Mouse (Mus musculus): ENCODE results near the gene Tbc1d5. TPM values are rescaled to one million over a fixed set of nuclear protein-coding genes. Genes with fewer than 3 reads are reported as not detected.

The Tbc1d5 gene
- total RNA-seq, 1 experiment from 2014 or later: 32.5 TPM

DNA sequence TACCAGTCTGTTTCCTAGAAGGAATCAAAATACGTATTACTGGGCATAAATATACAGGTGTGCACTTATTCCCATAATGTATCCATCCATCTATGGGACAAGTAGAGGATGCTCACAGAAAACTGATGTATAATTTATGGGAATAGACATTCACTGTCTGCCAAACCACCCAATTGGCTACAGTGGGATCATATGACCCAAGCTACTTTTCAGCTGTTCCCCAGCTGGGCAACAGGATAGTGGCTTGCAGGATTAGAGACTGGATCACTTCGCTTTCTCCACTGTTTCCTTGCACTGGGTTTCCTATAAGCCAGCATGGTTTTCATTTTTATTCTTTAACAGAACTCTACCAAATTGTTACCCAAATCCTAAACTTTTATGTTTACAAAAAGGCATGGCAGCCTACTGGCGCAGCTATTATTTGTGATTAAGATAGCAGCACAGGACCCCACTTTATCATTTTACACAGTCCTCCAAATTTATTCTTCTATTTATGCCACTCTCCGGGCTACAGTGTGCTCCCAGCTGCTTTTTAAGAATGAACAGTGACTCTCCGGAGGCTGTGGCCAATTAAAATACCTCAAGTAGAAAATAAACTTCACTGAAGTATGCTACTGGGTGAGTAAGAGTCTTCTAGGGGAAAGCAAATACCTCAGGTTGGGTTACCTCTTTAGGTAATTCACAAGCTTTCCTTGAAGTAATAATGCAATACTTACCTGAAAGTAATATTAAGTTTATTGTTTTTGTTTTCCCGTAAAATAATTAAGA lies 270.4 kb downstream of the Tbc1d5 start:
- ATAC-seq (replicated peaks; ENCODE audit: insufficient number of reproducible peaks, low FRiP score, low TSS enrichment, poor library complexity, severe bottlenecking): no peak

DNA sequence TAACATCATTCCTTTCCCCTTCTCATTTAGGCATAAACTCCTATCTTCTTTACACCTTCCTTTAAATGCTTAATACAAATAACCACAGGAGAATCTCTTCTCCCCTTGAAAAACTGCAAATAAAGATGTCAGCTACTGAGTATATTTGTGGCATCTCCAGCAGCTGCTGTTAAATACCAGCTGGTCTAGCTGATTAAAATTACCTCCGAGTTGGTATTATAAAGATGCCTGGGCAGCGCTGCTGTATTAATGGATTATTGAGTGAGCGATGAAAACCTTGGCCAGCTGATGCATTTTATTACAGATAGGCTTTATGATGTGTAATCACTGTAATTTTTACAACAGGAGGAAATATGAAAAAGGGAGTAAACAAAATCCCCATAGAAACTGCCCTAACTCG lies 271.0 kb downstream of the Tbc1d5 start:
- no peak for ATAC-seq (replicated peaks; ENCODE audit: insufficient number of reproducible peaks, low FRiP score, low TSS enrichment, poor library complexity, severe bottlenecking)

DNA sequence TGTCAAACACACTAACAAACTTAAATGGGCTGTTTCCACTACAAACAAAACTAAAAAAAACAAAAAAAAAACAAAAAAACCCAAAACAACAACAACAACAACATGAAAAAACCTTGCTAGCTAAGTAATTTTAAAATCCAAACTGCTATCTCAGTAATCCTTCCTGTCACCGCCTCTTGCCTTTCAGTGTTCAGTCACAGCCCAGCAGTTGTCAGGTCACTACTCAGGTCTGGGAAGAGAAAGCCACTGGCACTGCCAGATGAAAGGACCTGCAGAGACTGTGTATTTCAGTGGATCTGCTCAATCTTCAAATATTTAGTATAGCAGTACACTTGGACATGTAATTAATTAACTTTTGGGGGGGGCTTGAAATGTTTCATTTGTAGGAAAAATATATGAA lies 272.5 kb downstream of the Tbc1d5 start:
- ATAC-seq (replicated peaks; ENCODE audit: insufficient number of reproducible peaks, low FRiP score, low TSS enrichment, poor library complexity, severe bottlenecking): no peak

DNA sequence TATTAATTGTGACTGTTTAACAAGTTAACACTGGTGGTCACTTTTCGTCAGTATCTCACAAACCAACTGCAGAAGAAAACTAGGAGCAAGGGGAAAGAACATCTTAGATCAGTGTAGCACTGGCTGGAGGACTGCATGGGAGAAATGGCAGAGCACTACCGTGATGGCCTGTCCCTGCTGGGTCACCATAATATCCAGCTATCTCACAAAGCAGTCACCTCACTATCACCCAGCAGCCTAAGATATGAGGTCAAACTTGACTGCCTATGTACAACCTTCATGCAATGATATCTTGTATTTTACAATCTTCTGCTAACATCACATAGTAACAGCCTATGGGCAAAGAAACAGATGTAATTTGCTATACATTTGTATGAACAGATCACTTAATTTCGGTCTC lies 274.7 kb downstream of the Tbc1d5 start:
- no peak for ATAC-seq (replicated peaks; ENCODE audit: insufficient number of reproducible peaks, low FRiP score, low TSS enrichment, poor library complexity, severe bottlenecking)

DNA sequence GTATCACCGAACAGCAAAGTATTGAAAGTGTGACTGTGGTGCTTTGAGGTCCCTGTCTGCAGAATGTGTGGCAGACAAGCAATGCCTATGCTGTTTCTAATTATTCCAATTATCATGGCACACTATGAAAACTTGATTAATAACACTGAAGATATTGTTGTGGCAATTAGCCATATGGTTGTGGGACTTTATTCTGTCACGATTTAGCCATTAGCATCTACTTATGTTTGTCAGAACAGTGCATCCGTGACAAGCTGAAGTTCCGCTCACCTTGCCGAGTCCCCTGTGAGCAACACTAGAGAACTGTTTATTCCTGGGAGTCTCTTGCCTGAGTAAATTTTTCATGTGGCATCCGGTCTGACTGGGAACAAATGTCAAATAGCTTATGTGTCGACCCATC lies 281.3 kb downstream of the Tbc1d5 start:
- no peak for ATAC-seq (replicated peaks; ENCODE audit: insufficient number of reproducible peaks, low FRiP score, low TSS enrichment, poor library complexity, severe bottlenecking)

DNA sequence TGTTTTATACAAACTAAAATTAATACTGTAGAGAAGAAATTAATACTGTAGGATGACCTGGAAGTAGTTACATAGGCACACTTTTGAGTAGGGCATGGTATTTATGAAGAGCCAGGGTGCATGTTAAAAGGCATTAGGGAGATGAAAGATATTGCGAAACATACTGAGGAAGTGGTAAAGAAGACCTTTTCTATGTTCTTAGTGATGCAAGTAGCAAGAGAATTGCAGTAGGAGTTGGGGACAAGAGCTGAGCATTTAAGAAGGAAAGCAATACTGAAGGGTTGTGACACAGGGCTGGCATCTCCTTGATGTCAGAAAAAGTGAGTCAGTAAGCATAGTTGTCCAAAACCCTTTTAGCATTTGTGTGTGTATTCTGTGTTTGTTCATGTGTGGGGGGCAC lies 289.7 kb downstream of the Tbc1d5 start:
- peak; percentile 91 for ATAC-seq (replicated peaks; ENCODE audit: insufficient number of reproducible peaks, low FRiP score, low TSS enrichment, poor library complexity, severe bottlenecking)

DNA sequence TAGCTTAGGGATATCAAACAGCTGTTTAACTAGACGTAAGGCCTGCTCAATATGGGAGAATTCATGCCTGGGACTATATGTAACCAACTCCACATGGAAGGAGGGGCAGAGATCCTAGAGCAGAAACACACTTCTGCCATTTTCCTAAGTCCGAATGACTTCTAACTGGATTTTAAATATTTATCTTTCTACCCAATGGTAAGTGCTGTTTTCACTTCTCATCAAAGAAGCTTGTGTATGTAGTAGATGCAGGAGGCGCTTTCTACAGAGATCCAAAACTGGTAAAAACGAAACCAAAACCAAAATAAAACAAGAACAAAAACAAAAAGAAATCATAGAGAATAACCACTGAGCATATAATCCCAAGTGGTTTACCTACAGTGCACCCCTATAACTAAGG lies 299.2 kb downstream of the Tbc1d5 start:
- ATAC-seq (replicated peaks; ENCODE audit: insufficient number of reproducible peaks, low FRiP score, low TSS enrichment, poor library complexity, severe bottlenecking): no peak

DNA sequence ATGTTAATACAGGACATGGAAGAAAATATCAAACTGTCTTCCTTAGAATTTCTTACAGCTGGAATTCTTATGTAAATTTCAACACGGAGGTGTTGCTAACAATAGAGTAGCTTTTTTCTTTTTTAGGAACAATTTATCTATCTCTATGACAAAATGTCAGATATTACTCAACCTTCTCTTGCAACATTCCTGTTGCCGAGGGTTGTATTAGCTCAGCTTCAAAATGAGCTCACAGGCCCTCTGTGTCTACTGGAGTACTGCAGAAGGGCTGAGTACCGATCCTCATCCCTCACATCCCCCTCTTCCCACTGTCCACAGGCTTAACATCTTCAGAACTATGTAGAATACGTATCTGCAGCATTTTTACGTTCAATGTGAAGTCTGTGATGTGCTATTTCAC lies 302.7 kb downstream of the Tbc1d5 start:
- ATAC-seq (replicated peaks; ENCODE audit: insufficient number of reproducible peaks, low FRiP score, low TSS enrichment, poor library complexity, severe bottlenecking): peak; percentile 83

DNA sequence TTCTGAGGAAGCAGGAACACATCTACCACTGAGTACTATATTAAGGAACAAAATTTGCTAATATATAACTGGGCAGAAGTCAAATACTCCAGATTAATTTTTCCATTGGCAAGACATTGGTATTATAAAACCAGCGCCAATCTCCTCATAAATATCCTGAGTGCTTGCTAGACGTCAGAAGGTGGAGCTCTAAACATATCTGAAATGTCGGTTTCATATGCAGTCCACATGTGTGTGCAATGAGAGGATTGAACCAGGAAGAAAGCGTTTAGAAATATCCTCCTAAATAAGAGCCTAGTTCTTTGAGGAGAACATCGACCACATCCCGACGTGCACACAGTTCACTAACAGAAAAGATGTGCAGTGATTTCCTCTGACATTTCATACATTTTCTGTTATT lies 305.1 kb downstream of the Tbc1d5 start:
- ATAC-seq (replicated peaks; ENCODE audit: insufficient number of reproducible peaks, low FRiP score, low TSS enrichment, poor library complexity, severe bottlenecking): no peak

DNA sequence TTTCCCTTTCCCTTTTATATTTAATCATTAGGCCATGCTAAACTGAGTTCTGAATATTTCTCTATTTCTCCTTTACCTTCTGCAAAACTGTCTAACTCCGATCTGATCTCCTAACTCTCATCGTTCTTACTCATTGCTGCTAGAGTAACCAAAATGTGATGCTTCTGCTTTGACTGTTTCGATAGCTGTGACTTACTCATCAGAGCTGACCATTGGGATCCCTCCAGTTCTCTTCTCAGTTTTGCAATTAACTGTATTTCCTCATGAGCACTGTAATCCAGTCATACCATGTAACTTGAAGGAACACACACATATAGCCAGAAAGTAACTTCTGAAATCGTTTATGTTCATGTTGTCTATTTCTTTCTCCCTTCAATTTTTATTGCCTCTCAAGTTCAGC lies 306.6 kb downstream of the Tbc1d5 start:
- peak; percentile 73 for ATAC-seq (replicated peaks; ENCODE audit: insufficient number of reproducible peaks, low FRiP score, low TSS enrichment, poor library complexity, severe bottlenecking)

DNA sequence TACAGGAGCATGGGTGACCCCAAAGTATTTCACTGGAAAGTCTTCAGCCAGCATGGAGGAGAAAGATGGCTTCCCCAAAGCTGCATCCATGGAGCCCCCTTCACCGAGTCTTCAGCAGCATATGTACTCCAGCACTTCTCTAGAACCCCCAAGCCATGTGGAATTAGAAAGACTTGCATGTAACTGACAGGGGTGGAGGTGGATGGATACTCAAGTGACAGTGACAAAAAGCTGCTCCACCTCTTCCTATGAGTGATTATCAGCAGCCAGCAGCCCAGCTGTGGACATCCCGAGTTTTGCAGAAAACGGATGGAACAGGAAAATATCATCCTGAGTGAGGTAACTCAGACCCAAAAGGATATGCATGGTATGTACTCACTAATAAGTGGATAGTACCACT lies 311.9 kb downstream of the Tbc1d5 start:
- no peak for ATAC-seq (replicated peaks; ENCODE audit: insufficient number of reproducible peaks, low FRiP score, low TSS enrichment, poor library complexity, severe bottlenecking)

DNA sequence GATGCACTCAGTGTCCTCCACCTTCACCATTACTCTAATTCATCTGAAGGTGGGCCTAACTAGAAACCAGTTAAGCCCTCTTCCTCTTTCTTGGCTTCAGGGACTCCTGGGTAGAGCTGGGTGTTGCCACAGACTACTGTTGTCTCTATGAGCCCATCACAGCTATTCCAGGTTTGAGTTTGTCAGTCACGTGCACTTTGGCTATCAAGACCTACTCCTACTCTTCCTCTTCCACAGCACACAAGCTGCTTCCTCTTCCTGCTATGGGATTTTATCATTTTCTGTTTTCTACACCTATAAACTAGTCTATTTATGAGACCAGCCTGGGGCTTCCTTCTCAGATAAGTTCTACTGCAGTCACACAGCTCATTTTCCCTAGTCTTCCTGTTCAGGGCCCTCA lies 314.4 kb downstream of the Tbc1d5 start:
- ATAC-seq (replicated peaks; ENCODE audit: insufficient number of reproducible peaks, low FRiP score, low TSS enrichment, poor library complexity, severe bottlenecking): no peak

DNA sequence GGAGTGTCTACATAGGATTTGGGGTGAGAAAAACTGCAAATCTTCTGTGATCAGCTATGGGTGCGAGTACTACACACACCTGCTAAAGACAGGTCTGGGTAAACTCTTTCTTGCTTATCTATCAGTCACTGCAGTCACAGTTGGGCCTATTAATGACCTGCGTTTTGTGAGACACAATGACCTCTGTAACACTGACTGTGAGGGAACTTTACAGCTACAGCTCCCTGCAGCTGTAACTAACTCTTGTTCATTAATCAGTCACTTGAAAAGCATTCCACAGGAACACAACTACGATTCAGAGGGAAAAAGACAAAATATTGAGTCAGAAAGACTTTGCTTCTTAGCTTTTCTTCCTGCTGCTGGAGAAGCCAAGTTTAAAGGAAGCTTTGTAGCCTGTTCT lies 325.9 kb downstream of the Tbc1d5 start:
- ATAC-seq (replicated peaks; ENCODE audit: insufficient number of reproducible peaks, low FRiP score, low TSS enrichment, poor library complexity, severe bottlenecking): no peak

DNA sequence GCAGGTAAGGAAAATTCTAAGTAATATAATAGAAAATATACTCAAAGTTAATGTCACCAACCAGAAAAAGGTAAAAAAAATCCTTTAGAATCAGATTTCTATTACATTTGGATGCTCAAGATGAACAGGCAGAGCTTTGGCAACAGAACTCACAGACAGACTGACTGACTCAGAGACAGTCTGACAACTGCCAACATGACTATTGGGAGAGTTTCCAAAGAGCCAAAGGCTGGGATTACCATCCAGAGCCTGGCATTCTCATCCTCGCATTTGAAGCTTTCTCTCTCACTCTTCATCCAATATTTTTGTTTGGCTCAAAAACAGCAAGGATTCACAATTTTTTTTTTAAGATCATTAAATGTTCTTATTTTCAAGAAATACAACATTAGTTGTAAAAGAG lies 327.8 kb downstream of the Tbc1d5 start:
- no peak for ATAC-seq (replicated peaks; ENCODE audit: insufficient number of reproducible peaks, low FRiP score, low TSS enrichment, poor library complexity, severe bottlenecking)

DNA sequence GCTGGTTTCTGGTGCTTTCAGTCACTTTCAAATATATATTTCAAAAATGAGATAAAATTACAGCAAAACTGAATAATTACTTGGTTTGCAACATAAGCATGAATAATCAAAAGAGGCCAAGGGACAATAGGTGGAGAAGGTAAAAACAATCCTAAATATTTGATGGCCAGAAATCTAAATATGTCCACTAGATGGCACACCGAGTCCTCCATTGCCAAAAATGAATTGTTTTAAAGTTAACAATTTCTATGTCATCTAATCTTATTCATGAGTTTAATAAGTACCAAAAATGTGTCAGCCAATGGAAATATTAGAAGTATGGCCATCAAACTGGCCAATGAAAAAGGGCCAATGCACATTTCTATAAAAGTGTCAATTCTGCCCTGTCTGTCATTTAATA lies 365.1 kb downstream of the Tbc1d5 start:
- no peak for ATAC-seq (replicated peaks; ENCODE audit: insufficient number of reproducible peaks, low FRiP score, low TSS enrichment, poor library complexity, severe bottlenecking)

DNA sequence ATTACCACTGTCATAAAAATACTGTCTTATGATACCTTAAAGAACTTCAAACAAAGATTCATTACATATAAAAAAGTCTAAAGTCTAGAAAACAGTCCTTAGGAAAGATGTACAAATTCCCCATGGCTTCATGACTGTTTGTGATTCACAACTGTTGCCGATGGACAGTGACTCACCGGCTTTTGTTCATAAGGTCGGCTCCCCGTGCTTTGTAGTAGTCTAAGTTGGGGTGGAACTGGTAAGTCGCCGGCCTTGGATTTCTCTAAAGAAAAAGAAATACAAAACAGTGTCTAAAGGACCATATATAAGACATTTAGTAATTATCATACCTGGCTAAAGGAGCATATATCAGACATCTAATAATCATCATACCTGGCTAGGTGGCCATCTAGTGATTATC lies 365.6 kb downstream of the Tbc1d5 start:
- no peak for ATAC-seq (replicated peaks; ENCODE audit: insufficient number of reproducible peaks, low FRiP score, low TSS enrichment, poor library complexity, severe bottlenecking)

DNA sequence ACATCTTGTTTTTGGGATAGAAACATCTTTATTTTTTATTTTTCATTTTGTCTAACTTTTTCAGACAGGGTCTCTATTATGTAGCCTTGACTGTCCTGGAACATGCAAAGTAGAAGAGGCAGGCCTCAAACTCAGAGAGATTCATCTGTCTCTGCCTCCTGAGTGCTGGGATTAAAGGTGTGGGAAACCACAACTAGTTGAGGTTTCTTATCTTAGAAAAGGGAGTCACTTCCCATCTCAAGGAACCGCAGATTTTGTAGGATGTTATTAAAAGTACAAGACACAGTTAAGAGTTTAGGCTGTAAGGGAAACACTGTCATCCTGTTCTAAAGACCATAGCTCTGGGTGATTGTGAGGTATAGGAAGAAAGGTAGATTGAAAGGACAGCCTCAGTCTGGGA lies 373.5 kb downstream of the Tbc1d5 start:
- ATAC-seq (replicated peaks; ENCODE audit: insufficient number of reproducible peaks, low FRiP score, low TSS enrichment, poor library complexity, severe bottlenecking): no peak

DNA sequence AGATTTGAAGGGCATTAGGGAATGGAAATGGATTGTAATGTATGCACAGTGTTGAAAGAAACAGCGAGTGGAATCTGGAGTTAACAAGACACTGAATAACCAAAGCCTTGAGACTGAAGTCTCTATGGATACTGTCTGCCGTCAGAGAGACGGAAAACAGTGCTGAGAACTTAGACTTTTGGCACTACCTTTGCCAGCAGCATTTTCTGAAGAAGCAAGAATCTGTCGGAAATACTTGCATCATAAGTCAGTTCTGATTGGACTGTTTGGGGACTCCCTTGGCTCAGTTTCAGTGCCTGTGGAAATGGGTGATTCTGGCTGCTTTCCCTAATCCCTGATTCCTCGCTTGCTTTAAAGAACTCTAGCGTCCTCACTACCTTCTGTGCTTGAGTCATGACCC lies 375.9 kb downstream of the Tbc1d5 start:
- no peak for ATAC-seq (replicated peaks; ENCODE audit: insufficient number of reproducible peaks, low FRiP score, low TSS enrichment, poor library complexity, severe bottlenecking)

DNA sequence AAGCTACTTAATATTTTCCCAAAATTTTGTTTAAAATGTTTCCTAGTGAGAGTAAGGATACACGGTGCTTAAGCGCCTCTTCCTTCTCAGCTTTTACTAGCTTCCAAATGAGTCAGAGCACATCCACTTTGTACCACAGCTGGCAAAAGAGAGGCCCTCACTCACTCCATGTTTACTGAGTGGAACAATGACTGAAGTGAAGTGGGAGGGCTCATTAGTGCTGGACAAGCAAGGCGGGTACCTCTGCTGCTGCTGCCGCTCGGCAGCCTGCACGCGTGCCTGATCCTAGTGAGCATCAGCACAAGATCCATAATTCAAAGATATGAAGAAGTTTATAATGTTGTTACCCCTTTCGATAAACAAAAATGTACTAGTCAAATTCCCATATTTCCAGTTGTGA lies 376.8 kb downstream of the Tbc1d5 start:
- ATAC-seq (replicated peaks; ENCODE audit: insufficient number of reproducible peaks, low FRiP score, low TSS enrichment, poor library complexity, severe bottlenecking): no peak

DNA sequence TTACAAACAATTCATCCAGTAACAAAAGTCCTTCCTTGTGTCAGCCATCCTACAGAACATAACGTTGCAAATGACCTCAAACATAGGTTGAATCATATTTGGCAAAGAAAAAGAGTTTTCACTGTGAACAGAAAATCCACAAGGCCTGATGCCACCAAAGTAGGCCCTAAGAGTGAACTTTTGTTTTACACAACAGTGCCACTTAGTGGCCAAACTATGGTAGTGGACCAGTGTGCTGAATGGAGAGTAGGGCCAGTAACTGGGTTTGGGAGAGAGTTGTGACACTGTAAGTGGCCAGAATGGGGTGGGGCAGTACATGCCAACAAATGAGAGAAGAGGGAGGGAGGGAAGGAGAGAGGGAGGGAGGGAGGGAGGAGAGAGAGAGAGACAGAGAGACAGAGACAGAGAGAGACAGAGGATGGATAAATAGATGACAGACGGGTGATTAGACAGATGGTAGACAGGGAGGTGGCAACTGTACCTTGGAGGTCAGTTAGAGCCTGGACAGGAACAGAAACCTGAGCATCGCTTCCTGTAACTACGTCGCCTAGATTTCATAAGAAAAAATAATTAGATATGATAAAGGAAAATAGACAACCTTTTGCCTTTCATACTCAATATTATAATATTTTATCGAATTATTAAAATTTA lies 383.6 kb downstream of the Tbc1d5 start:
- ATAC-seq (replicated peaks; ENCODE audit: insufficient number of reproducible peaks, low FRiP score, low TSS enrichment, poor library complexity, severe bottlenecking): peak; percentile 92

DNA sequence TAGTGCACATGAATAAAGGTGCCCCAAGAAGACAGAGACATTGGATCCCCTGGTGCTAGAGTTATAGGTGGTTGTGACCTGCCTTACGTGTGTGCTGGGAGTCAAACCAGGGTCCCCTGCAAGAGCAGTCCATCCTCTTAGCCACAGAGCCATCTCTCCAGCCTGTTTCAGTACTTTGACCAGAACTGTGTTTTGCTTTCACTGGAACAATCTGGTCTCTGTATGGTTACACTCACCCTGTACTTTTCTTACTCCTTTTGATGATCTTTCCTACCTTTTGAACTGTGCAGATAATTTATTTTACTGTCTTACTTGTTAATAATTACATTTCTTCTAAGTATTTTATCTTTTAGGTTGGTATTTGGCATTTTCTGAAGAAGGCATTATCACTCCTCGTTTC lies 387.5 kb downstream of the Tbc1d5 start:
- ATAC-seq (replicated peaks; ENCODE audit: insufficient number of reproducible peaks, low FRiP score, low TSS enrichment, poor library complexity, severe bottlenecking): no peak

Data from monocyte, adult 5-6 weeks (primary cell).